Mouse (Mus musculus) embryonic facial prominence, embryonic 13.5 days (tissue): ENCODE results near the gene Atrnl1. TPM values are rescaled to one million over a fixed set of nuclear protein-coding genes. Genes with fewer than 3 reads are reported as not detected.
"Not testable (repeated sequence)": the region's sequence is repeated elsewhere in the genome, so short reads cannot be mapped to it uniquely, and the experiment has no call there.

Source experiments
- ATAC-seq: fragments of 200-750 bp; cut with Nextera tagmentation; 2 replicates; pipeline ENCODE4 v1.8.0; 2017; ENCODE audit warnings: low read depth; ENCODE audit not compliant: insufficient number of reproducible peaks, insufficient read depth, low FRiP score, low TSS enrichment
- H3K27ac ChIP-seq: fragments of 300-500 bp; sonication (generic); 2 replicates; pipeline ENCODE4 v1.5.1; 2015; ENCODE audit warnings: moderate library complexity, mild to moderate bottlenecking, inconsistent platforms
- H3K27me3 ChIP-seq: fragments of 300-500 bp; sonication (generic); 2 replicates; pipeline ENCODE4 v1.6.1; 2015; ENCODE audit warnings: mild to moderate bottlenecking, inconsistent platforms
- H3K36me3 ChIP-seq: fragments of 300-500 bp; sonication (generic); 2 replicates; pipeline ENCODE4 v1.6.1; 2015; ENCODE audit warnings: mild to moderate bottlenecking, inconsistent platforms
- H3K4me1 ChIP-seq: fragments of 300-500 bp; sonication (generic); 2 replicates; pipeline ENCODE4 v1.6.1; 2015; ENCODE audit warnings: inconsistent platforms
- H3K4me2 ChIP-seq: fragments of 300-500 bp; sonication (generic); 2 replicates; pipeline ENCODE4 v1.6.1; 2015; ENCODE audit warnings: moderate library complexity, mild to moderate bottlenecking, inconsistent platforms
- H3K4me3 ChIP-seq: fragments of 300-500 bp; sonication (generic); 2 replicates; pipeline ENCODE4 v1.5.1; 2015; ENCODE audit warnings: mild to moderate bottlenecking, inconsistent platforms
- H3K9ac ChIP-seq: fragments of 300-500 bp; sonication (generic); 2 replicates; pipeline ENCODE4 v1.6.1; 2015; ENCODE audit warnings: mild to moderate bottlenecking, inconsistent platforms
- H3K9me3 ChIP-seq: fragments of 300-500 bp; sonication (generic); 2 replicates; pipeline ENCODE4 v1.6.1; 2016; ENCODE audit warnings: inconsistent platforms
- WGBS: fragments of 180-500 bp; shearing (Covaris S2); methylation state at CpG from one replicate; pipeline ENCODE4 v1.1.7; 2015; ENCODE audit warnings: mixed read lengths; 5-methylcytosine and 5-hydroxymethylcytosine counted together
- polyA plus RNA-seq: library from polyadenylated mRNA; unstranded; fragments of >200 nt; fragmentation: Nextera tagmentation; extraction: Ambion mirVana; gene quantifications from 2 replicates; pipeline ENCODE4 v1.2.1, GENCODE M21; 2015

Gene Atrnl1
- polyA plus RNA-seq, 1 experiment from 2014 or later = 8.2 TPM

GRCm38 (mm10) chr19:58050410-58050809, 439.6 kb downstream of the Atrnl1 start:
- not testable (repeated sequence) for H3K27ac ChIP-seq, H3K36me3 ChIP-seq, H3K4me1 ChIP-seq, H3K27me3 ChIP-seq, H3K4me3 ChIP-seq, H3K4me2 ChIP-seq, H3K9ac ChIP-seq, H3K9me3 ChIP-seq, ATAC-seq
- 88% methylated on average over 9 of the region's 9 CpGs for WGBS

DNA sequence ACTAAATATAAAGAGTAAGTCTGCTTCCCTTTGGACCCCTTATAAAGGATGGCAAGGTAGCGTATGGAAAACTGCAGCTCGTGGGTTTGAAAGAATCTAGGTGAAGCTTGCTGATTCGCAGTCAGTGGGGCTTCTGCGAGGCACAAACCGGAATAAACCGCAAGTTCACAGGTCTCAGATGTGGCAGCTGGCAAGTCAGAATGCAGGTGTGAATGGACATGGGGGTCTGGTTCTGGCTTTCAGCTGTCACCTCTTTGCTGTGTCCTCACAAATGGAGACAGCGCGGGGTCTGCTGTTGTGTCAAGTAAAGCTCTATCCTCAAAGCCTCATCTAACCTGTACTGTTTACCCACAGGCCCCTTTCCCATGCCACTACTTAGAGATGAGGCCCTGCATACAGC, 440.2 kb downstream of the Atrnl1 start:
- Histone ChIP-seq H3K9me3 (no peaks in the 10 kb centered on the region), H3K4me2 (no peak overlapping the region), H3K27ac (no peak overlapping the region), H3K9ac (no peak overlapping the region), H3K36me3 (0 out of 2 replicates have a peak, but pooled peaks cover 4% of the 10 kb centered on the region), H3K4me3 (no peak overlapping the region), H3K27me3 (no peaks in the 10 kb centered on the region), H3K4me1 (peaks cover 3% of the 10 kb centered on the region)
- 94% methylated on average over 8 of the region's 8 CpGs for WGBS
- no peak for ATAC-seq

DNA sequence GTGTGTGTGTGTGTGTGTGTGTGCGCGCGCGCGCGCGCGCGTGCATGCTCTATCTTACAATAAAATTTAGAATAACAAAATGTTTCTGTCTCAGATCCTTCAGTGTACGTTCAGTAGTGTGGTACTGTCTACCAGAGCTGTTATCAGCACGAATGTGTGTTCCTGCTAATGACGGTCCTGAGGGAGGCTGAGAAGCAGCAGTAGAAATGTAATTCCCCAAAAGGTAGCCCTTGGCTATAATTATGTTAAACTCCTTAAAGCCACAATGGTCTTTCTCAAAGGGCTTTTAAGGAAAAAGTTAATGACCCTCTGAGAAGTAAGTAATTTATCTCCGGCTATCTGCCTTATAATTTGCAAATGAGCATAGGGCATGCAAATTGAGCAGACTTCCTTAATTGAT, 441.1 kb downstream of the Atrnl1 start:
- H3K27me3 ChIP-seq = no peaks in the 10 kb centered on the region
- 76% methylated on average over 13 of the region's 13 CpGs for WGBS
- ATAC-seq = no peak
- 0 out of 2 replicates have a peak, but pooled peaks cover 4% of the 10 kb centered on the region for H3K36me3 ChIP-seq
- no peaks in the 10 kb centered on the region for H3K9me3 ChIP-seq
- H3K4me2 ChIP-seq = no peak overlapping the region
- H3K27ac ChIP-seq = no peak overlapping the region
- no peak overlapping the region for H3K4me3 ChIP-seq
- H3K9ac ChIP-seq = no peak overlapping the region
- H3K4me1 ChIP-seq = no peaks in the 10 kb centered on the region

DNA sequence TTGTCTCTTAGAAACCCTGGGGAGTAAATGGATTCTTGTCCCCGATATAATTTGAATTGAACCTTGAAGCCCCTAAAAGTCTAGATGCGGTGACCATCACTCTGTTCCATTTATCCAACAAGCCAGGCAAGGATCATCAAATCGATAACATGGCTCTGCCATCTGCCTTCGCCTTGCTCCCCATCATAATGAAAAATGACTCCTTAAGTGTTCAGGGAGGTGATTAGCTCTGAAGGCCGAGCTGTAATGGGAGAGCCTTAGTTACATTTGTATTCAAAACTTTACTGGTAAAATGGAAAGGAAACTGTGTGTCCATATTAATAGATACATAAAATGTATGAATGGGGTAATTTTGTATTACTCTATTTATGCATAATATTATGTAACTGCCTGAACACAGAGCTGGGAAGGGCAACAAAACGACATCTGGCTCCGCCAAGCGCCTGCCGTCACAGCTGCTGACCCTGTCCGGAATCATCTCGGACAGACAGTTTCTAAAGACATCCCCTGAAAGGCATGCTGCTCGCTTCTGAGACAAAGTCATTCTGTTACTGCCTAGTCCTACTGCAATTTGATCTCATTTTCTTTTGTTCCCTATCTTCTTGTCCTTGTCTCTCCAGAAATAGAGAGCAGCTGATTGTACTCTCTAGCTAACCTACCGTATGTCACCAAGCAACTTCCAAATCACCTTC, 441.8 kb downstream of the Atrnl1 start:
- no peaks in the 10 kb centered on the region for H3K4me1 ChIP-seq
- H3K9ac ChIP-seq = no peak overlapping the region
- ATAC-seq = no peak
- WGBS = 54% methylated on average over 13 of the region's 13 CpGs
- no peak overlapping the region for H3K27ac ChIP-seq
- H3K36me3 ChIP-seq = 0 out of 2 replicates have a peak, but pooled peaks cover 4% of the 10 kb centered on the region
- no peak overlapping the region for H3K4me3 ChIP-seq
- H3K9me3 ChIP-seq = no peaks in the 10 kb centered on the region
- H3K4me2 ChIP-seq = no peak overlapping the region
- H3K27me3 ChIP-seq = no peaks in the 10 kb centered on the region

DNA sequence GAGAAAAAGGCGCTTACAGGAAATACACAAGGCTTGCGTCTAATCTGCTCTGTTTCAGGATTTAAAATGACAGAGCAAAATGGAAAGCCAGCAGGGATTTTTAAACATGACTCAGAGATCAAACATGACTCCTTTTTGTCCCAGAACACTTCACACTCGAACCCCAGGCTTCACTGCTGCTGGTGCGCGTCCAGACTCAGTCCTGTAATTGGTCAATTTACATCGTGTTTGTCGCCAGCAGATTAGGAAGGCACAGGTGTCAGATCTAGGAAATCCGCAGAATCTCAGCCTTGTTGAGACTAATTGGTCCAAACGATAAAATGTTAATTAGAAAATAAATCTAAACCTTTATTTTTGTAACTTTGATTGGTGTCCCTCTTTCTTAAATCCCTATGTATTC, 448.9 kb downstream of the Atrnl1 start:
- WGBS = 32% methylated on average over 9 of the region's 9 CpGs
- H3K4me2 ChIP-seq = no peak overlapping the region
- H3K4me3 ChIP-seq = no peak overlapping the region
- no peak overlapping the region for H3K27ac ChIP-seq
- H3K36me3 ChIP-seq = no peaks in the 10 kb centered on the region
- ATAC-seq = no peak
- no peak overlapping the region for H3K9ac ChIP-seq
- peaks cover 41% of the 10 kb centered on the region for H3K4me1 ChIP-seq
- no peaks in the 10 kb centered on the region for H3K27me3 ChIP-seq
- no peaks in the 10 kb centered on the region for H3K9me3 ChIP-seq

GRCm38 (mm10) chr19:58060199-58060853, 449.5 kb downstream of the Atrnl1 start:
- Histone ChIP-seq H3K9ac (no peak overlapping the region), H3K27me3 (no peaks in the 10 kb centered on the region), H3K4me2 (peak overlapping the region; percentile 32), H3K27ac (no peak overlapping the region), H3K9me3 (no peaks in the 10 kb centered on the region), H3K4me1 (peaks cover 45% of the 10 kb centered on the region), H3K36me3 (no peaks in the 10 kb centered on the region), H3K4me3 (no peak overlapping the region)
- ATAC-seq = no peak
- WGBS = 12% methylated on average over 12 of the region's 12 CpGs

DNA sequence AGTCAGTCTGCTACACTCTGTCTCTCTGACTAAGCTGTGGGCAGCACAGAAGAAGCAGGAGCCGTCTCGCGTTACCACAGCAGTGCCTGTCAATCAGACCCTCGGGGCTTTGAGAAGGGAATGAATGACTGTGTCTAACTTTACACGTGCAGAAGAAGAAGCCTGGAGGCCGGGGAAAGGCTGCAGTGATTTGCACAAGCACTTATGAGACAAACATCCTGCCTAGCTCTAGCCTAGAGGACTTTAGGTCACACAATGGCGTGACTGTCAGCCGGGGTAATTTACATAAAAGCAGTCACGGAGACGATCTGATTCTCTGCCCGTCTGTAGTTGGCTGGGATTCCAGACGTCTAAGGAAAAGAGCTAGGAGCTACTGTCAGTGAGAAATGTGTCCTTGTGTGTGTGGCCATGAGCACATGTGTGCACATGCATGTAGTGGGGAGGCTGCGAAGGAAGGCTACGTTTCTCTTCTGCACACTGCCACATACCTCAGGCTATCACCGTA, 450.1 kb downstream of the Atrnl1 start:
- H3K4me3 ChIP-seq = no peak overlapping the region
- peaks cover 45% of the 10 kb centered on the region for H3K4me1 ChIP-seq
- peaks cover under 1% of the 10 kb centered on the region; the same call in 1 of the 2 replicates for H3K9me3 ChIP-seq
- peak overlapping the region; percentile 64; the same call in 1 of the 2 replicates for H3K27ac ChIP-seq
- peaks cover under 1% of the 10 kb centered on the region for H3K36me3 ChIP-seq
- peak overlapping the region; percentile 32 for H3K4me2 ChIP-seq
- WGBS = 12% methylated on average over 15 of the region's 15 CpGs
- no peak overlapping the region for H3K9ac ChIP-seq
- no peak for ATAC-seq
- H3K27me3 ChIP-seq = no peaks in the 10 kb centered on the region

GRCm38 (mm10) chr19:58061933-58062332, 451.1 kb downstream of the Atrnl1 start:
- WGBS = 87% methylated on average over 8 of the region's 8 CpGs
- peaks cover 3% of the 10 kb centered on the region; the same call in 1 of the 2 replicates for H3K9me3 ChIP-seq
- no peak for ATAC-seq
- H3K4me3 ChIP-seq = no peak overlapping the region
- H3K27me3 ChIP-seq = no peaks in the 10 kb centered on the region
- peaks cover 7% of the 10 kb centered on the region for H3K36me3 ChIP-seq
- no peak overlapping the region for H3K9ac ChIP-seq
- H3K4me2 ChIP-seq = no peak overlapping the region
- H3K27ac ChIP-seq = no peak overlapping the region
- H3K4me1 ChIP-seq = peaks cover 45% of the 10 kb centered on the region

DNA sequence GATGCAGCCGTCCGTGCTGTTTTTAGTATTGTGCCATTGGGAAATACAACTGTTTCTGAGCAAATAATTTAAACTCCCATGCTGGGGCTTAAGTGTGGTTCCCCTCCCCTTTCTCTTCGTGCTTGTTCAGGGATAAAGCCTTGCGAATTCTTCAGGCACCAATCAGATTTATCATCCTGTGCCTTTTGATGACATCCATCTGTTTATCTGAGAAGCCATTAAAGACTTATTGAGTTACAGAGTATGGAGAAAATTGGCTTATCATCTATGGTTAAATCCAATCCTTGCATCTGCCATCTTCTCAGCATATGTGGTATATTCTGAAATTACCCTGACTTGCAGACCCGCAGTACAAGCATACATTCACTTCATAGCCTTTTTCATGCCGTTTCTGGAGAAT, 452.7 kb downstream of the Atrnl1 start:
- peaks cover 10% of the 10 kb centered on the region for H3K36me3 ChIP-seq
- ATAC-seq = no peak
- H3K4me1 ChIP-seq = peaks cover 45% of the 10 kb centered on the region
- H3K4me3 ChIP-seq = no peak overlapping the region
- H3K27ac ChIP-seq = no peak overlapping the region
- WGBS = 29% methylated on average over 6 of the region's 6 CpGs
- peaks cover 3% of the 10 kb centered on the region; the same call in 1 of the 2 replicates for H3K9me3 ChIP-seq
- H3K27me3 ChIP-seq = no peaks in the 10 kb centered on the region
- no peak overlapping the region for H3K4me2 ChIP-seq
- H3K9ac ChIP-seq = no peak overlapping the region

DNA sequence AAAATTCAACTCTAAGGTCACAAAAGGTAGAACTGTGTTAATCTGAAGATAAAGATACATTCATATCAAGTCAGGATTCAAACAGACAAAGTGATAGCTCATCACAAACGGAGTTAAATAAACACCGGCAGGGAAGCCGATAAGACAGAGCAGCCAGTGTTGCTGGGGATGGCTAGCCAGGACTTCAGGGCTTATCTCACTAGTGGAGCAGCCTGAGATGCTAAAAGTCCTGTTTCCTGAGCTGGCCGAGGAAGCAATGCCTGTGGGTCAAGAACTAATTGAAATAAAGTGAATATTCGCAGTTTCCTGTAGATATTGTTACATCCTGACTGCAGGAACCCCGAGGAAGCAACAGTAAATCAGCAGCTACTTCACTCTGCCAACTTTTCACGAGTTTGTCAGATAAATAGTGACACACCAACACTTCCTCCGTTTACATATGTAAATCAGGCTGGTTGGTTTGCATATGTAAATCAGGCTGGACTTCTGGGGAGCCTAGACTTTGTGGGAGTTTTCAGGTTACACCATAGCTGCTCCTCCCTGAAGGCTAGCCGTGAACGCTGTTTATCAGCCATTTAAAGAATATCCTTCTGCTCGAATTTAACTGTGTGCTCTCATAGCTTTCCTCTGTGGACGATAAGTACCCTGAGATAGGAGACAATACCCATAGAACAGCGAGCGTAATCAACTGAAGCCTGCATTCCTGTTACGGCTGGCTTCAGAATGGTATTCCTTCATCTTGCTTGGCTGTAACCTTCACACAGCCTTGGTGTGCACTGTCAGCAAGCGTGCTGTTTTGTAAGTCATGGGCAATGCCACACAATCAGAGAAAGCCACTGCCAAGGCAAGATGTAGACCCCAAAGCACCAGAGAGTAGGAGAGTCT, 453.5 kb downstream of the Atrnl1 start:
- peaks cover 10% of the 10 kb centered on the region for H3K36me3 ChIP-seq
- H3K27ac ChIP-seq = 0 out of 2 replicates have a peak overlapping the region, but pooled peaks have one; percentile 17
- H3K4me2 ChIP-seq = no peak overlapping the region
- H3K9ac ChIP-seq = no peak overlapping the region
- H3K27me3 ChIP-seq = no peaks in the 10 kb centered on the region
- peaks cover 3% of the 10 kb centered on the region; the same call in 1 of the 2 replicates for H3K9me3 ChIP-seq
- ATAC-seq = no peak
- H3K4me1 ChIP-seq = peaks cover 45% of the 10 kb centered on the region
- H3K4me3 ChIP-seq = no peak overlapping the region
- 42% methylated on average over 16 of the region's 16 CpGs for WGBS

- H3K9me3 ChIP-seq = peaks cover 3% of the 10 kb centered on the region; the same call in 1 of the 2 replicates
- peaks cover 10% of the 10 kb centered on the region for H3K36me3 ChIP-seq
- H3K27me3 ChIP-seq = no peaks in the 10 kb centered on the region
- H3K4me2 ChIP-seq = no peak overlapping the region
- peaks cover 42% of the 10 kb centered on the region for H3K4me1 ChIP-seq
- ATAC-seq = no peak
- no peak overlapping the region for H3K4me3 ChIP-seq
- no peak overlapping the region for H3K27ac ChIP-seq
- 66% methylated on average over 5 of the region's 5 CpGs for WGBS
- no peak overlapping the region for H3K9ac ChIP-seq
Observed at GRCm38 (mm10) chr19:58065001-58065314, 454.1 kb downstream of the Atrnl1 start.
